Mouse (Mus musculus) liver, adult 2 months (tissue): ENCODE results near the gene Gm20696. TPM values are rescaled to one million over a fixed set of nuclear protein-coding genes. Genes with fewer than 3 reads are reported as not detected.

Experiments
- DNase-seq: peaks from one replicate; pipeline ENCODE4 v3.0.0-alpha.2; 2011; ENCODE audit warnings: low read depth, low spot score; ENCODE audit errors: extremely low read depth
- H3K27ac ChIP-seq: fragments of 200-500 bp; replicated peaks from 2 replicates; pipeline ENCODE4 v1.5.1; 2012; ENCODE audit warnings: low read depth, mild to moderate bottlenecking, control low read depth, inconsistent platforms, low read length; ENCODE audit not compliant: insufficient read depth
- H3K27me3 ChIP-seq: fragments of 200-500 bp; 2 replicates; pipeline ENCODE4 v1.6.1; 2012; ENCODE audit warnings: mild to moderate bottlenecking, moderate library complexity, low read length, inconsistent platforms; ENCODE audit not compliant: control insufficient read depth, insufficient read depth
- H3K36me3 ChIP-seq: fragments of 200-500 bp; 2 replicates; pipeline ENCODE4 v1.6.1; 2012; ENCODE audit warnings: low read length, inconsistent platforms; ENCODE audit not compliant: control insufficient read depth, insufficient read depth
- H3K4me1 ChIP-seq: fragments of 200-500 bp; 2 replicates; pipeline ENCODE4 v1.6.1; 2011; ENCODE audit warnings: low read length; ENCODE audit not compliant: control insufficient read depth, insufficient read depth
- H3K4me3 ChIP-seq: fragments of 200-500 bp; 2 replicates; pipeline ENCODE4 v1.5.1; 2011; ENCODE audit warnings: low read depth, mild to moderate bottlenecking, control low read depth, low read length, moderate library complexity; ENCODE audit not compliant: insufficient read depth
- H3K79me2 ChIP-seq: fragments of 200-500 bp; 2 replicates; pipeline ENCODE4 v1.6.1; 2012; ENCODE audit warnings: inconsistent platforms, mild to moderate bottlenecking, low read length, moderate library complexity; ENCODE audit not compliant: control insufficient read depth, insufficient read depth
- H3K9ac ChIP-seq: fragments of 200-500 bp; 2 replicates; pipeline ENCODE4 v1.6.1; 2012; ENCODE audit warnings: low read depth, mild to moderate bottlenecking, control low read depth, inconsistent platforms, low read length
- CTCF ChIP-seq: fragments of 200-500 bp; IDR thresholded peaks from 2 replicates; pipeline ENCODE4 v1.5.1; 2011; ENCODE audit warnings: low read depth, low read length, control low read depth
- POLR2A ChIP-seq: fragments of 200-500 bp; IDR thresholded peaks from 2 replicates; pipeline ENCODE4 v1.6.1; 2011; ENCODE audit warnings: low read length, control low read depth; ENCODE audit not compliant: insufficient read depth; ENCODE audit errors: extremely low read depth
- WGBS: fragments of 180-500 bp; shearing (Covaris S2); methylation state at CpG from one replicate; pipeline ENCODE4 v1.1.7; 2018; 5-methylcytosine and 5-hydroxymethylcytosine counted together
- polyA plus RNA-seq: library from polyadenylated mRNA; depleted of rRNA; stranded (reverse); fragments of >200 nt; gene quantifications from 2 replicates; pipeline ENCODE4 v1.2.3, GENCODE M21; 2012
- total RNA-seq: library from RNA; depleted of rRNA; stranded (reverse); fragments of >200 nt; gene quantifications from 2 replicates; pipeline ENCODE4 v1.2.3, GENCODE M21; 2014

The Gm20696 gene
- total and polyA plus RNA-seq, 2 experiments, result 0.26 to 6.5 TPM

- Histone ChIP-seq H3K27ac (no peak overlapping the region), H3K9ac (no peak overlapping the region)
Measured at GRCm38 (mm10) chr6:99467109-99467508, 199.5 kb downstream of the Gm20696 start.

GRCm38 (mm10) chr6:99466354-99466753 lies 200.2 kb downstream of the Gm20696 start:
- no peak overlapping the region for H3K27ac ChIP-seq
- no peak for DNase-seq
- H3K4me3 ChIP-seq, result no peak overlapping the region
- peaks cover 6% of the 10 kb centered on the region; the same call in 1 of the 2 replicates for H3K79me2 ChIP-seq
- H3K4me1 ChIP-seq, result no peaks in the 10 kb centered on the region
- no peak overlapping the region for H3K9ac ChIP-seq
- WGBS, result 80% methylated on average over 8 of the region's 8 CpGs
- H3K36me3 ChIP-seq, result peaks cover 10% of the 10 kb centered on the region
- no peaks in the 10 kb centered on the region for H3K27me3 ChIP-seq
- TF ChIP-seq CTCF (no peak), POLR2A (no peak)

More at GRCm38 (mm10) chr6:99467109-99467508, 199.5 kb downstream of the Gm20696 start:
- peaks cover 6% of the 10 kb centered on the region; the same call in 1 of the 2 replicates for H3K79me2 ChIP-seq
- DNase-seq, result no peak
- TF ChIP-seq POLR2A (no peak), CTCF (no peak)
- no peaks in the 10 kb centered on the region for H3K4me1 ChIP-seq
- 82% methylated on average over 8 of the region's 8 CpGs for WGBS
- H3K4me3 ChIP-seq, result no peak overlapping the region
- H3K27me3 ChIP-seq, result no peaks in the 10 kb centered on the region
- peaks cover 6% of the 10 kb centered on the region; the same call in 1 of the 2 replicates for H3K36me3 ChIP-seq

- 96% methylated on average over 4 of the region's 4 CpGs for WGBS
- H3K79me2 ChIP-seq, result peaks cover 3% of the 10 kb centered on the region; the same call in 1 of the 2 replicates
- H3K4me1 ChIP-seq, result no peaks in the 10 kb centered on the region
- no peak overlapping the region for H3K9ac ChIP-seq
- no peaks in the 10 kb centered on the region for H3K27me3 ChIP-seq
- H3K4me3 ChIP-seq, result no peak overlapping the region
- no peak for TF ChIP-seq CTCF
- no peak overlapping the region for H3K27ac ChIP-seq
- peaks cover 18% of the 10 kb centered on the region for H3K36me3 ChIP-seq
- no peak for DNase-seq
Measured at GRCm38 (mm10) chr6:99464449-99464848, 202.1 kb downstream of the Gm20696 start.

GRCm38 (mm10) chr6:99463906-99464305 lies 202.7 kb downstream of the Gm20696 start:
- H3K36me3 ChIP-seq, result peaks cover 20% of the 10 kb centered on the region
- no peak for DNase-seq
- peaks cover 3% of the 10 kb centered on the region; the same call in 1 of the 2 replicates for H3K79me2 ChIP-seq
- no peak overlapping the region for H3K9ac ChIP-seq
- no peak overlapping the region for H3K27ac ChIP-seq
- no peak overlapping the region for H3K4me3 ChIP-seq
- TF ChIP-seq POLR2A (no peak), CTCF (no peak)
- 91% methylated on average over 7 of the region's 7 CpGs for WGBS
- no peaks in the 10 kb centered on the region for H3K4me1 ChIP-seq
- no peaks in the 10 kb centered on the region for H3K27me3 ChIP-seq

- Histone ChIP-seq H3K9ac (no peak overlapping the region), H3K27ac (no peak overlapping the region), H3K4me1 (no peaks in the 10 kb centered on the region), H3K4me3 (no peak overlapping the region), H3K27me3 (no peaks in the 10 kb centered on the region), H3K36me3 (peaks cover 26% of the 10 kb centered on the region), H3K79me2 (no peaks in the 10 kb centered on the region; the same call in 1 of the 2 replicates)
- 96% methylated on average over 4 of the region's 4 CpGs for WGBS
- TF ChIP-seq POLR2A (no peak), CTCF (no peak)
- DNase-seq, result no peak
Measured at GRCm38 (mm10) chr6:99458775-99459174, 207.8 kb downstream of the Gm20696 start.

GRCm38 (mm10) chr6:99453763-99454520 lies 212.7 kb downstream of the Gm20696 start:
- Histone ChIP-seq H3K27ac (no peak overlapping the region), H3K36me3 (peaks cover 11% of the 10 kb centered on the region; the same call in 1 of the 2 replicates), H3K4me3 (no peak overlapping the region), H3K9ac (no peak overlapping the region), H3K4me1 (peaks cover 3% of the 10 kb centered on the region; the same call in 1 of the 2 replicates), H3K79me2 (0 out of 2 replicates have a peak, but pooled peaks cover 7% of the 10 kb centered on the region), H3K27me3 (no peaks in the 10 kb centered on the region)
- TF ChIP-seq CTCF (no peak), POLR2A (no peak)
- DNase-seq, result no peak
- WGBS, result 93% methylated on average over 7 of the region's 7 CpGs
